Mouse (Mus musculus): ENCODE data around the gene Gm3727. TPM values are rescaled to one million over a fixed set of nuclear protein-coding genes. Genes with fewer than 3 reads are reported as not detected.
A peak's percentile ranks its signal among the peaks of the same experiment; 100 is the strongest.
"Not testable (repeated sequence)": the region's sequence is repeated elsewhere in the genome, so short reads cannot be mapped to it uniquely, and the experiment has no call there.

The Gm3727 gene
- polyA plus RNA-seq (2014; fragmentation: Nextera tagmentation; extraction: Ambion mirVana): not detected in 2 replicates

DNA sequence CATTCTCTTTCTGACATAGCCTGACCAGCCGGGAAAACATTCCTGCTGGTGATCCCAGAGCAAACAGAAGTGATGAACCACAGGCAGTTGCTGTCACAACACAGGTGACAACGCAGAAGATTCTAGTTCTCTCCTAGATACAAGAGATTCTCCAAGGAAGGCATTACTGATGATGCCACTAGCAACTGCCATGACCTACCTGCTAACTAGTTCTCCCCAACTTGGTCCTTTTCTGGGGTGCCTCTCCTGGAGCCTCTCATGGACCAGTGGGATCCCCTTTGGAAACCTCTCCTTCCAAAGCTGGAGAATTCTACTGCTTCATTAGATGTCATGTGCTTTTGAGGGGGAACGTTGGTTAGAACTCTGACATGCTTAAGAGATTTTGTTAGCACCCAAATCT lies at the start of gene Gm3727:
Gm3727 (minus strand) TSS at position 101 of the 400 bp plus-strand sequence.
- not testable (repeated sequence) for H3K27me3 ChIP-seq (ENCODE audit: control insufficient read depth, insufficient read depth, low read length); ATAC-seq (ENCODE audit: low FRiP score, low TSS enrichment); H3K9ac ChIP-seq (replicated peaks; ENCODE audit: low read length); H3K36me3 ChIP-seq (ENCODE audit: control insufficient read depth, insufficient read depth, low read length); H3K4me3 ChIP-seq (replicated peaks; ENCODE audit: low read depth, low read length); H3K4me2 ChIP-seq (ENCODE audit: low read length); DNase-seq; H3K27ac ChIP-seq (replicated peaks; ENCODE audit: low read depth, low read length); H3K4me1 ChIP-seq (ENCODE audit: control insufficient read depth, insufficient read depth, low read length); H3K9me3 ChIP-seq (ENCODE audit: control insufficient read depth, low read length)
- WGBS: 73% methylated on average over 3 of the region's 3 CpGs

DNA sequence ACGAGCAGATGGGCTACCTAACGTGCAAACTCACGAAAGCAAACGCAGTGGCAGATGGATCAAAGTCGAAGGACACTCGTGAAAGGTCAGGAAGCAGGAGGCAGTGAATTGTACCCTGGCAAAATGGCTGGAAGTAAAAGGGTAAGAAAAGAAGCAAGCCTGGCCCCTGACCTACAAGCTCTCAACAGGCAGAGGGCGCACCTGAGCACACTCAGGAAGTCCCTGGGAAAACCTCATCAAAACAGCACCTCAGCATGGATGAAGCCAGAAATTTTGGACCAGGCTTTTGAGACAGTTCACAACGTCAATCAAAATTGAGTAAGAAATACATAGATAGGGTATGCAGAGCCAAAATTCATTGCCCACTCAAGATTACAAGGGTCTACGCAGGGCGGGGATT lies 21.0 kb downstream of the Gm3727 start:
- not testable (repeated sequence) for H3K27me3 ChIP-seq (ENCODE audit: control insufficient read depth, insufficient read depth, low read length); H3K4me1 ChIP-seq (ENCODE audit: control insufficient read depth, insufficient read depth, low read length); H3K27ac ChIP-seq (replicated peaks; ENCODE audit: low read depth, low read length); H3K9ac ChIP-seq (replicated peaks; ENCODE audit: low read length); H3K4me2 ChIP-seq (ENCODE audit: low read length); H3K4me3 ChIP-seq (replicated peaks; ENCODE audit: low read depth, low read length); H3K9me3 ChIP-seq (ENCODE audit: control insufficient read depth, low read length); H3K36me3 ChIP-seq (ENCODE audit: control insufficient read depth, insufficient read depth, low read length); ATAC-seq (ENCODE audit: low FRiP score, low TSS enrichment)
- peak; percentile 62 for DNase-seq
- WGBS: 5% methylated on average over 7 of the region's 10 CpGs

Other genes starting within 250 kb of the Gm3727 start
- gene Gm10406, start 237.3 kb downstream of the Gm3727 start, polyA plus RNA-seq (2014; fragmentation: Nextera tagmentation; extraction: Ambion mirVana): 4.9 and 5.6 TPM in 2 replicates
- not detected in 2 replicates for gene Gm3685, start 219.7 kb downstream of the Gm3727 start, polyA plus RNA-seq (2014; fragmentation: Nextera tagmentation; extraction: Ambion mirVana)
- 8.6 and 9.2 TPM in 2 replicates for gene Gm3696, start 164.1 kb downstream of the Gm3727 start, polyA plus RNA-seq (2014; fragmentation: Nextera tagmentation; extraction: Ambion mirVana)
- not detected in 2 replicates for gene Gm6676, start 139.3 kb downstream of the Gm3727 start, polyA plus RNA-seq (2014; fragmentation: Nextera tagmentation; extraction: Ambion mirVana)
- 9.8 and 13.5 TPM in 2 replicates for gene Gm3512, start 90.2 kb downstream of the Gm3727 start, polyA plus RNA-seq (2014; fragmentation: Nextera tagmentation; extraction: Ambion mirVana)
- not detected in 2 replicates for gene Gm16434, start 70.2 kb downstream of the Gm3727 start, polyA plus RNA-seq (2014; fragmentation: Nextera tagmentation; extraction: Ambion mirVana)
- 6.0 and 6.6 TPM in 2 replicates for gene Gm3739, start 50.3 kb upstream of the Gm3727 start, polyA plus RNA-seq (2014; fragmentation: Nextera tagmentation; extraction: Ambion mirVana)
- not detected in 2 replicates for gene Gm5797, start 67.7 kb upstream of the Gm3727 start, polyA plus RNA-seq (2014; fragmentation: Nextera tagmentation; extraction: Ambion mirVana)
- not detected in 2 replicates for gene Gm8374, start 100.4 kb upstream of the Gm3727 start, polyA plus RNA-seq (2014; fragmentation: Nextera tagmentation; extraction: Ambion mirVana)
- gene Gm3755, start 186.2 kb upstream of the Gm3727 start, polyA plus RNA-seq (2014; fragmentation: Nextera tagmentation; extraction: Ambion mirVana): 0.16 TPM in 1 of 2 replicates, not detected in the other
- gene Gm3752, start 219.0 kb upstream of the Gm3727 start, polyA plus RNA-seq (2014; fragmentation: Nextera tagmentation; extraction: Ambion mirVana): 14.9 and 18.1 TPM in 2 replicates

Data from midbrain, embryonic 14.5 days (tissue).